Mouse (Mus musculus): Measurements from ENCODE around the gene Snx33. TPM values are rescaled to one million over a fixed set of nuclear protein-coding genes. Genes with fewer than 3 reads are reported as not detected.

Snx33 gene
- total RNA-seq, 1 experiment from 2014 or later = 7.1 TPM

DNA sequence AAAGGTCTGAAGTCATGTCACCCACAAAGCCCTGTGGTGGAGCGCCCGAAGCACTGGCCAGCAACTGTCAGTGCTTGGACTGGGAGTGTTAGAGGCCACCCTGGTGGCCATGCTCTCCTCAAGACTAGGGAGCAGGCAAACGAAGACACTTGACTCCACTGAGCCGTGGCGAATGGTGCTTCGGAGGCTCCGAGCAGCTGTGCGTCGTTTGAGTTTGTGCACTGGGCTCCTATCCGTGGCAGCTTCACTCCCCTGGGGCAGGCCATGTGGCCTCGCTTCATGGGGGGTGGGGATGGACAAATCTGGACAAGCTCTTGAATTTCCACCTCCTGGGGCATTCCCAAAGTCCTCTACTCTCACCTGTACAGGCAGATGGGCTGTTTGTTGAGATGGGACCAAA lies 28.8 kb downstream of the Snx33 start:
- no peak for ATAC-seq (replicated peaks; ENCODE audit: insufficient number of reproducible peaks, low FRiP score, low TSS enrichment, poor library complexity, severe bottlenecking)

DNA sequence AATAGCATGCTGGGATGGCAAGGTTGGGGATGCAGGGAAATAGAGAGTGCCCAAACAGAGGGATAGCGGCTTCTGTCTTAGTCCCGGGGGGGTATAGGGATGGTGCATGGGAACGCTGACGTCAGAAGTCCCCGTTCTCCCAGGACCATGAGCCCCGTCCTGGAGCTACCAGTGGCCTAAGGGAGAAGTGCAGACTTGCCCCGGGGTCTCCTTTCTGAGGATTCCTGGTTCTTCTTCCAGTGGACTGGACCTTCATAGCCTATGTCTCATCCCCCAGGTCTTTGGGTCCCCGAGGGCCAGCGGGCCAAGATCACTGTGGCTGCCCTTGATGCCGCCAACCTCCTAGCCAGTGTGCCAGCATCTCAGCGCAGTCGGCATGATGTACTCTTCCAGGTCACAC lies 31.4 kb downstream of the Snx33 start:
- no peak for ATAC-seq (replicated peaks; ENCODE audit: insufficient number of reproducible peaks, low FRiP score, low TSS enrichment, poor library complexity, severe bottlenecking)

DNA sequence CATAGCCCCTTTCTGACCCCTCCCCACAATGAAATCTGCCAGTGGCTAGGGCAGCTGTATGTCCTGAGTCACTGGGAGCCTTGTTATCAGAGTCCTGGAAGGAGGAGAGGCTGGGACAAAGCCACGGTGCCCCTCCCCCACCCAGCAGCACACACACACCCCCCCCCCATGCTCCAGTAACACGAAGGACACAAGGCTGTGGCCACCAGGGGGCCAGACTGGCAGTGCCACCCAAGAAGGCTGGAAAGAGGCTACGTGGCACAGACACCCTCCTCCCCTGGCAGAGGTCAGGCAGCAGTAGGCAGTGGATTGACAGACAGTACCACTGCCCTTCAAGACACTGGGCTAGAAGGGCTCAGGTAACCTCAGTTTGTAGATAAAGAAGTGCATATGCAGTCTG lies 34.2 kb downstream of the Snx33 start:
- no peak for ATAC-seq (replicated peaks; ENCODE audit: insufficient number of reproducible peaks, low FRiP score, low TSS enrichment, poor library complexity, severe bottlenecking)

DNA sequence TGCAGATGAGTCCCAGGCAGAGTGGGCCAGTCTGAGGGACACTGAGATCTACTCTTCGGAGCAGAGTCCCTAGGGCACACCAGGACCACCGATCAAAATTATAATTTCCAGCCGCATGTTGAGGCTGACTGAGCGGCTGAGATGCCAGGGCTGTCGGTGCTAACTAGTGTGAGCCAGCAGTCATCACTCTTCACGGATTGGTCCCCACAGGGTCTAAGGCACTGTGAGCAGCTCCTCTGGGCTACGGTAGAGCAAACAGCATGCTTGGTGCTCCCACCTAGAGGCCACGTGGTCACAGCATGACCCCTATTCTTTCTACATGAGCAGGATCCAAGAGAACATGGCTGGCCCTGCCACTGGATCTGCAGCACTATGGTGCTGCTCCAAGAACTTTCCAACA lies 34.9 kb downstream of the Snx33 start:
- no peak for ATAC-seq (replicated peaks; ENCODE audit: insufficient number of reproducible peaks, low FRiP score, low TSS enrichment, poor library complexity, severe bottlenecking)

DNA sequence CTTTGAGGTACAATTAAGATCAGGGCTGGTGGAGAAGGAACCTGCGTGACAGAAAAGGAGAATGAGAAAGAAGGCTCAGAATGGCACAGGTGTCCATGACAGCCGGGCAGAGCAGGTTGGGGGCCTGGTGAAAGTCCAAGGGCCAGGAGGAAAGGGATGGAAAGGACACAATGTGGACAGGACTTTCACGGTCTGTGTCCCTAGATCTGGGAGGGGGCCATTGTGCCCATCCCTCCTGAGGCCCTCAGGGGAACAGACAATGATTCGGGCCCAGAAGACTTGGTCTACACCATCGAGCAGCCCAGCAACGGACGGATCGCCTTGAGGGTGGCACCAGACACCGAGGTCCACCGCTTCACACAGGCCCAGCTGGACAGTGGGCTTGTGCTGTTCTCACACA lies 36.1 kb downstream of the Snx33 start:
- no peak for ATAC-seq (replicated peaks; ENCODE audit: insufficient number of reproducible peaks, low FRiP score, low TSS enrichment, poor library complexity, severe bottlenecking)

DNA sequence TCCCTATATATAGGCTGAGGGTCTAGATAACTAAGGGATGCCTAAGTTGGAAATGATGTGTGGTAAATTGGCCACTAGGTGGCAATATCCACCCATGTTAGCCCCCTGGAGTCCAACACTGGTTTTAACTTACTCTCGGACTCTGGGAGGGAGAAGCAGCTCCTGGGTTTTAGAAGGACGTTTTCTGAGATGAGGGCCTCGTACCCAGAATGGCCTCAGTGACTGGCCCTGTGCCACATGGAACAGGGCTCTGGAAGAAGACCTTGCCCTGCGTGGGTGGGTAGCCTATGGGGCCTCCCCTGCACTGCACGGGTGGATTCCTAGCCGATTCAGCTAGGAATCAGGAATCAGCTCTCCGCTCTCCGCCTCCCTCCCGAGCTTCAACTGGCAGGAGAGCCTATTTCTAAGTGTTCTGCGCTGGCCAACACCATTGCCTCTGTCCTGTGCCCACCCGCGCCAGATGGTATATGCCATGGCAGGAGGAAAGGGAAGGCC lies 36.6 kb downstream of the Snx33 start:
- ATAC-seq (replicated peaks; ENCODE audit: insufficient number of reproducible peaks, low FRiP score, low TSS enrichment, poor library complexity, severe bottlenecking) = no peak

DNA sequence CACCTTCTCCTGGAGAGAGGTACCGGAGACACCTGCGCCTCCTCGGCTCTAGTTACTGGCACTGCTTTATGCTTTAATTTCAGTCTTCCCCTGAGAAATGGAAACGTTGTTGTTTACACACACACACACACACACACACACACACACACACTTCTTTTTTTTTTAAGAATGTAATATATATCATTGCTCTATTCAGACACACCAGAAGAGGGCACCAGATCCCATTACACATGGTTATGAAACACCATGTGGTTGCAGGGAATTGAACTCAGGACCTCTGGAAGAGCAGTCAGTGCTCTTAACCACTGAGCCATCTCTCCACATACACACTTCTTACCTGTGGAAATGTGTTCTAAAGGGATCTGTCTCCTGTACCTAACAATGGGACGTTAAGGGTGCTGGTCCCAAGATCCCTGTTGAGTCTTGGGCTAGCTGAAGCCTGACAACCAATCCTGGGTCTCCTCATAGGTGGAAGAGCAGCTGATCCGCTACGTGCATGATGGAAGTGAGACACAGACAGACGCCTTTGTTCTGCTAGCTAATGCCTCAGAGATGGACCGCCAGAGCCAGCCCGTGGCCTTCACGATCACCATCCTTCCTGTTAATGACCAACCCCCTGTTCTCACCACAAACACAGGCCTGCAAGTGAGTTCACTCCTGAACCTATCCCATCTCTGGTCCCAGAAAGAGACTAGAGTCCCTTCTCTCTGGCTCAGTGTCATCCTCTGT lies 37.5 kb downstream of the Snx33 start:
- no peak for ATAC-seq (replicated peaks; ENCODE audit: insufficient number of reproducible peaks, low FRiP score, low TSS enrichment, poor library complexity, severe bottlenecking)

DNA sequence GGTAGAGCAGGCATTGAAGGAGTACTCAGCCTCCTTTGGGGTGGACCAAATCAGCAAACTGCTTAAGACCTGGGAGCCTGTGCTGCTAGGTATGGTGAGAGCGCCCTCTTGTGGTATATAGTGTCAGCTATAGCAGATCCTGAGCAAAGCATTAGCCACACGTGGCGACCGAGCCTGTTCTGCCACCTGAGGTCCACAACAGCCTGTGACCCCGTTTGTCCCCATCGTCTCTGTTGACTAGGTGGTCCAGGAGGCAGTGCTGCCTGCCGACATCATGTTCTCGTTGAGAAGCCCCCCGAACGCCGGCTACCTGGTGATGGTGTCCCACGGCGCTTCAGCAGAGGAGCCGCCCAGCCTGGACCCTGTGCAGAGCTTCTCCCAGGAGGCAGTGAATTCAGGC lies 38.4 kb downstream of the Snx33 start:
- 0 out of 2 replicates have a peak, but pooled peaks have one; percentile 52 for ATAC-seq (replicated peaks; ENCODE audit: insufficient number of reproducible peaks, low FRiP score, low TSS enrichment, poor library complexity, severe bottlenecking)

- ATAC-seq (replicated peaks; ENCODE audit: insufficient number of reproducible peaks, low FRiP score, low TSS enrichment, poor library complexity, severe bottlenecking) = no peak
Observed at GRCm38 (mm10) chr9:56887581-56887980, 40.6 kb downstream of the Snx33 start.

DNA sequence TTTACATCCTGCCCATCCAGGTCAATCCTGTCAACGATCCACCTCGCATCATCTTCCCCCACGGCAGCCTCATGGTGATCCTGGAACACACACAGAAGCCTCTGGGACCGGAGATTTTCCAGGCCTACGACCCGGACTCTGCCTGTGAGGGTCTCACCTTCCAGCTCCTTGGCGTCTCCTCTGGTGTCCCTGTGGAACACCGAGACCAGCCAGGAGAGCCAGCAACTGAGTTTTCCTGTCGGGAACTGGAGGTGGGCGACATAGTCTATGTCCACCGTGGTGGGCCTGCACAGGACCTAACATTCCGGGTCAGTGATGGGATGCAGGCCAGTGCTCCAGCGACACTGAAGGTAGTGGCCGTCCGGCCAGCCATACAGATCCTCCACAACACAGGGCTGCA lies 41.6 kb downstream of the Snx33 start:
- ATAC-seq (replicated peaks; ENCODE audit: insufficient number of reproducible peaks, low FRiP score, low TSS enrichment, poor library complexity, severe bottlenecking) = no peak

GRCm38 (mm10) chr9:56886113-56886512 lies 42.1 kb downstream of the Snx33 start:
- no peak for ATAC-seq (replicated peaks; ENCODE audit: insufficient number of reproducible peaks, low FRiP score, low TSS enrichment, poor library complexity, severe bottlenecking)

DNA sequence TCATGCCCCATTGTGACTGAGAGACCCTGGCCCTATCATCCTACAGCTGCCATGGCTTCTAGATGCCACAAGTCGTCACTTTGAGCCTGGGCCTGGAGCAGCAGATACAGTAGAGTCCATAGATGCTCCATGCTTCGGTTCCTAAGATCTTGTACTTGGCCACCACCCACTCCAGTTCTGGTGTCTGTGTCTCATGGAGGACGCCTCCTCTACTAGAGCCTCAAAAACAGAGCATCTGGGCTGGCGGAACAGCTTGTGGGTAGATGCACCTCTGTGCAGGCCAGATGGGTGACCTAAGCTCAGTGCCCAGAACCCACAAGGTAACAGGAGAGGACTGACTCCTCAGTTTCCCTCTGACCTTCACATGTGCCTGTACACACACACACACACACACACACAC lies 43.8 kb downstream of the Snx33 start:
- no peak for ATAC-seq (replicated peaks; ENCODE audit: insufficient number of reproducible peaks, low FRiP score, low TSS enrichment, poor library complexity, severe bottlenecking)

- ATAC-seq (replicated peaks; ENCODE audit: insufficient number of reproducible peaks, low FRiP score, low TSS enrichment, poor library complexity, severe bottlenecking) = no peak
Observed at GRCm38 (mm10) chr9:56883470-56883869, 44.7 kb downstream of the Snx33 start.

DNA sequence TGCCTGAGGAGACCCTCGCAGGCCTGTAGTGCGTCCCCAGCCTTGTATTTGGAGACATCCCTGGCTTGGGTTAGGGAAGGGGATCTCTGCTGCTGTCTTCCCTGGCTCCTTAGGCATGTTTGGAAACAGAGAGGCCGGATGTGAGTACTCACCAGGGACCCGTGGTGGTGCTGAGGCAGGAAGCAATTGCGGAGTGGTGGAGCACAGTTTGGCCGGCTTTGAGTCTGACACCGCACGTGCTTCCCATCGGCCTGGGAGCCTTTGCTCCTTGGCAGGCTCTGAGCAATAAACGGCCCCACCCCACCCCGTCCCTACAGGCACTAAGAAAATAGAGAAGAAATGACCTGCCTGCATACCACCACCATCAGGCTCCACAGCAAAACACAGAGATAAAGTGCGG lies 45.4 kb downstream of the Snx33 start:
- no peak for ATAC-seq (replicated peaks; ENCODE audit: insufficient number of reproducible peaks, low FRiP score, low TSS enrichment, poor library complexity, severe bottlenecking)

DNA sequence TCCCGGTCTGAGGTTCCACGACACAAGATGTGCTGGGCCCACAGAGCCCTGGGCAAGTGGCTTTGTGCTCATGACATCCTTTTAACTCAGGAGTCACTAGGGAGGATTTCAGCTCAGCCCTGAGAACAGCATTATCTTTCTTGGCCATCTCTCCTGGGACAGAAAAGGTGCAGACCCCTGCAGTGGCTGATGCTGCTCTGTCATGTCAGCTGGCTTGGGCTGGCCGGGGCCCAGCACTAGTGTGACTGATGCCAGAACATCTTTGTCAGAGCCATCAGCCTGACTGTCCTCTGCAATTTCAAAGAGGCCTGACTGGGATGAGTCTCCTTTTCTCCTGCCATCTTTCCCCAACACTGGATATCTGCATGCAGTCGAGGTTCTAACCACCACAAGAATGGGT lies 45.9 kb downstream of the Snx33 start:
- no peak for ATAC-seq (replicated peaks; ENCODE audit: insufficient number of reproducible peaks, low FRiP score, low TSS enrichment, poor library complexity, severe bottlenecking)

GRCm38 (mm10) chr9:56881539-56882082 lies 46.6 kb downstream of the Snx33 start:
- no peak for ATAC-seq (replicated peaks; ENCODE audit: insufficient number of reproducible peaks, low FRiP score, low TSS enrichment, poor library complexity, severe bottlenecking)

- no peak for ATAC-seq (replicated peaks; ENCODE audit: insufficient number of reproducible peaks, low FRiP score, low TSS enrichment, poor library complexity, severe bottlenecking)
Observed at GRCm38 (mm10) chr9:56880790-56881189, 47.4 kb downstream of the Snx33 start.

- ATAC-seq (replicated peaks; ENCODE audit: insufficient number of reproducible peaks, low FRiP score, low TSS enrichment, poor library complexity, severe bottlenecking) = no peak
Observed at GRCm38 (mm10) chr9:56877284-56877683, 50.9 kb downstream of the Snx33 start.

- ATAC-seq (replicated peaks; ENCODE audit: insufficient number of reproducible peaks, low FRiP score, low TSS enrichment, poor library complexity, severe bottlenecking) = no peak
Observed at GRCm38 (mm10) chr9:56876784-56877183, 51.4 kb downstream of the Snx33 start.

GRCm38 (mm10) chr9:56873097-56873496 lies 55.1 kb downstream of the Snx33 start:
- no peak for ATAC-seq (replicated peaks; ENCODE audit: insufficient number of reproducible peaks, low FRiP score, low TSS enrichment, poor library complexity, severe bottlenecking)
